Mouse (Mus musculus) midbrain, embryonic 12.5 days (tissue): ENCODE measurements around the gene Nedd4. TPM values are rescaled to one million over a fixed set of nuclear protein-coding genes. Genes with fewer than 3 reads are reported as not detected.

ENCODE experiments used
- ATAC-seq: fragments of 200-750 bp; cut with Nextera tagmentation; 2 replicates; pipeline ENCODE4 v1.8.0; 2017; ENCODE audit warnings: low read depth, moderate TSS enrichment, moderate library complexity; ENCODE audit not compliant: low FRiP score
- H3K27ac ChIP-seq: fragments of 300-500 bp; sonication (generic); replicated peaks from 2 replicates; pipeline ENCODE4 v1.5.1; 2016; ENCODE audit warnings: mild to moderate bottlenecking
- H3K27me3 ChIP-seq: fragments of 300-500 bp; sonication (generic); 2 replicates; pipeline ENCODE4 v1.6.1; 2016; ENCODE audit warnings: mild to moderate bottlenecking
- H3K36me3 ChIP-seq: fragments of 300-500 bp; sonication (generic); 2 replicates; pipeline ENCODE4 v1.6.1; 2016
- H3K4me1 ChIP-seq: fragments of 300-500 bp; sonication (generic); 2 replicates; pipeline ENCODE4 v1.6.1; 2016
- H3K4me2 ChIP-seq: fragments of 300-500 bp; sonication (generic); replicated peaks from 2 replicates; pipeline ENCODE4 v1.6.1; 2016; ENCODE audit warnings: mild to moderate bottlenecking, moderate library complexity
- H3K4me3 ChIP-seq: fragments of 300-500 bp; sonication (generic); 2 replicates; pipeline ENCODE4 v1.5.1; 2016; ENCODE audit warnings: mild to moderate bottlenecking
- H3K9ac ChIP-seq: fragments of 300-500 bp; sonication (generic); replicated peaks from 2 replicates; pipeline ENCODE4 v1.6.1; 2016; ENCODE audit warnings: mild to moderate bottlenecking, moderate library complexity
- H3K9me3 ChIP-seq: fragments of 300-500 bp; sonication (generic); 2 replicates; pipeline ENCODE4 v1.6.1; 2016; ENCODE audit warnings: mild to moderate bottlenecking
- WGBS: fragments of 180-500 bp; shearing (Covaris S2); methylation state at CpG from one replicate; pipeline ENCODE4 v1.1.7; 2016; 5-methylcytosine and 5-hydroxymethylcytosine counted together
- polyA plus RNA-seq: library from polyadenylated mRNA; unstranded; fragments of >200 nt; fragmentation: Nextera tagmentation; extraction: Ambion mirVana; gene quantifications from 2 replicates; pipeline ENCODE4 v1.2.1, GENCODE M21; 2016

Nedd4 gene
- polyA plus RNA-seq, 1 experiment from 2014 or later = 737 TPM

DNA sequence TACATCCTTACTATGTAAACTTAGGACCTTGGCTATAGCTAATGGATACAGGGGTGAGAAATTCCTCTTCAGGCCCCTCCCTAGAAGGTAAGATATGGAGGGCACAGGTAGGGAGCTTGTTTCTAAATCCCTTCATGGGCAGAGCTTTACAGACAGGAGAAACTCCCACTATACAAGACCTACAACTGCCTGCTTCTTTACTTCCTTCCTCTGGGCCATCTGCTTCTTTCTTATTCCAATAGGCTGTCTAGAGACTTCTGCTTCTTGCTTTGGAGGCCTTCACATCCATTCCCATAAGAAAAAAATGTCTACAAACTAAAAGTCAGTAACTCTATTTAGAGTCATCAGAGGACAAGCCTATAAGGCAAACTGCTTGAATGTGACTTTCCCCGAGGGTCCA, 125.6 kb downstream of the Nedd4 start:
- Histone ChIP-seq H3K27ac (no peak overlapping the region), H3K36me3 (no peaks in the 10 kb centered on the region), H3K27me3 (peaks cover 7% of the 10 kb centered on the region), H3K9me3 (no peaks in the 10 kb centered on the region), H3K9ac (no peak overlapping the region), H3K4me3 (no peak overlapping the region), H3K4me1 (no peaks in the 10 kb centered on the region), H3K4me2 (no peak overlapping the region)
- WGBS = 78% methylated on average over 1 of the region's 1 CpGs
- no peak for ATAC-seq

DNA sequence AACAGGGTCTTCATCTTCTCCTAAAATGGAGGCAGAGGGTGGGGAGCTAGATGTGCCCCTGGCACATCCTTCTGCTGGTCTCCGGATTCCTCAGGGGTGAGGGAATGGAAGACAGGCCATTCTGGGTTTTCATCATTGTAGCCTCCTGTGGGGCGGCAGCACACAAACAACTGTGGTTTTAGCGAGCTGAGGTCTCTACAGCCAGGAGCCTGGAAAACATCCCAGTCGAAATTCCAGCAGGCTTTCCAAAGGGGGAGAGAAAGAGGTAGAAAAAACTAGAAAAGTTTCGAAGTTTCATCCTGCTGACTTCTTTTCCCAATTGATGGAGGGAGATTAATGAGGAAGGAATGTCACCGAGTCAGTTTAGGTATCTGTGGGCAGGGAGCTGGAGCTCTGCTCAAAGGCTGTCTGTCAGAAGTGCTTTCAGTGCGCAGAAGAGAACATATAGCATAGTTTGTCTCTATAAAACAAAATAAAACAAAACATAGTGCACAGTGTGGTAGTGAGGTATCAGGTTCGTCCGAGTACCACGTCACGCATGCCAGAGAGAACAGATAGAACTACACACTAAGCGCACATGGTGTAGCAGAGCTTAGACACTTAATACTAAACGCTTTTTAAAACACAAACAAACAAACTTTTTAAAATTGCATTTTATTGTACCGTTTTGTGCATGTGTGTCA, 128.5 kb downstream of the Nedd4 start:
- 54% methylated on average over 14 of the region's 14 CpGs for WGBS
- Histone ChIP-seq H3K36me3 (no peaks in the 10 kb centered on the region), H3K4me3 (no peak overlapping the region), H3K27me3 (peaks cover 7% of the 10 kb centered on the region), H3K9me3 (no peaks in the 10 kb centered on the region), H3K9ac (no peak overlapping the region), H3K4me1 (no peaks in the 10 kb centered on the region), H3K27ac (no peak overlapping the region), H3K4me2 (no peak overlapping the region)
- ATAC-seq = no peak

DNA sequence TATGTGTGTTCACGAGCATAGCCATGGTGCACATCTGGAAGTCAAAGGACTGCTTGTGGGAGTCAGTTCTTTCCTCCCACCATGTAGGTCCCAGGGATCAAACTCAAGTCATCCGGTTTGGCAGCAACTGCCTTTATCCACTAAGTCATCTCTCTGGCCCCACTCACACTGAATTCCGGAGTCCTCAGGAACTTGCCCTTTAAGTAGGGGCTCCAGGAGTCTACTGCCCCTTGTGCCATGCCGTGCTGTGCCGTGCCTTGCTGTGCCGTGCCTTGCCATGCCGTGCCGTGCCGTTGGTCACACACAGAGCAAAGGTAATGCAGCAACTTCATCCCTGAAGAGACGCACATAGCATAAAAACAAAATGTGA, 129.1 kb downstream of the Nedd4 start:
- H3K4me1 ChIP-seq = no peaks in the 10 kb centered on the region
- ATAC-seq = no peak
- no peak overlapping the region for H3K9ac ChIP-seq
- no peaks in the 10 kb centered on the region for H3K9me3 ChIP-seq
- no peak overlapping the region; the same call in 1 of the 2 replicates for H3K4me2 ChIP-seq
- no peaks in the 10 kb centered on the region for H3K36me3 ChIP-seq
- peaks cover 7% of the 10 kb centered on the region for H3K27me3 ChIP-seq
- 49% methylated on average over 10 of the region's 10 CpGs for WGBS
- no peak overlapping the region for H3K4me3 ChIP-seq
- H3K27ac ChIP-seq = no peak overlapping the region

DNA sequence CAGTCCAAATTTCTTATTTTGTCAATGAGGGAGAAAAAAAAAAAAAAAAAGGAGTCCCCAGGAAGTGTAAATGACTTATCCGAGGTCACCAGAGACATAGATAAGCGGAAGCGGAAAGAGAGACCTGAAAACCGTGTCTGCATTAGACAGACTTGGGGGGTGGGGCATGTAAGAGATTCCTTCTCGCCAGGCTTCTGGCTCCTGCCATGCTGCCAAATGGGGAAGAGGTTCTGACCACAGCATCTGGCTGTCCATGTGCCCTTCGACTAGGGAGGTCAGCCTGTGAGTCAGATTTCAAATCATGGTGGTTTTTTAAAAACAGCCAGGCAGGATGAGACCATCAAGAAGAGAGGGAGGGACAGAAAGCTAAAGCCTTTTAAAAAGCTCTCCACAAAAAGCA, 129.5 kb downstream of the Nedd4 start:
- Histone ChIP-seq H3K27ac (no peak overlapping the region), H3K36me3 (no peaks in the 10 kb centered on the region), H3K4me2 (no peak overlapping the region), H3K4me3 (no peak overlapping the region), H3K9me3 (no peaks in the 10 kb centered on the region), H3K27me3 (peaks cover 7% of the 10 kb centered on the region), H3K4me1 (no peaks in the 10 kb centered on the region), H3K9ac (no peak overlapping the region)
- no peak for ATAC-seq
- 14% methylated on average over 6 of the region's 6 CpGs for WGBS

DNA sequence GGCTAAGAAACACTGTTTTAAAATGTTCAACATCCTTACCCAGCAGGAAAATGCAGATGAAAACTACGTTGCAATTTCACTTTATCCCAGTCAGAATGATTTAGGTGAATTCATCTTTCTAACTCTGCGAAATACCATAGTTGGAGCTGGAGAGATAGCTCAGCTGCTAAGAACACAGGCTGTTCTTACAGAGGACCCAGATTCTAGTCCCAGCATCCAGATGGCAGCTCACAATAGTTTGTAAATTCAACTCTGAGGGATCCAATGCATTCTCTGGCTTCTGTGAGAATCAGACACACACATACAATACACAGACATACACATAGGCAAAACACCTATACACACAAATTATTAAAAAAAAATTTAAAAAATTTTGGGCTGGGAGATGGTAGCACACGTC, 133.1 kb downstream of the Nedd4 start:
- Histone ChIP-seq H3K4me1 (no peaks in the 10 kb centered on the region), H3K9ac (no peak overlapping the region), H3K4me3 (no peak overlapping the region), H3K27ac (no peak overlapping the region), H3K4me2 (no peak overlapping the region), H3K9me3 (no peaks in the 10 kb centered on the region; the same call in 1 of the 2 replicates), H3K36me3 (no peaks in the 10 kb centered on the region), H3K27me3 (peaks cover 7% of the 10 kb centered on the region)
- ATAC-seq = no peak
- WGBS = 91% methylated on average over 3 of the region's 3 CpGs

DNA sequence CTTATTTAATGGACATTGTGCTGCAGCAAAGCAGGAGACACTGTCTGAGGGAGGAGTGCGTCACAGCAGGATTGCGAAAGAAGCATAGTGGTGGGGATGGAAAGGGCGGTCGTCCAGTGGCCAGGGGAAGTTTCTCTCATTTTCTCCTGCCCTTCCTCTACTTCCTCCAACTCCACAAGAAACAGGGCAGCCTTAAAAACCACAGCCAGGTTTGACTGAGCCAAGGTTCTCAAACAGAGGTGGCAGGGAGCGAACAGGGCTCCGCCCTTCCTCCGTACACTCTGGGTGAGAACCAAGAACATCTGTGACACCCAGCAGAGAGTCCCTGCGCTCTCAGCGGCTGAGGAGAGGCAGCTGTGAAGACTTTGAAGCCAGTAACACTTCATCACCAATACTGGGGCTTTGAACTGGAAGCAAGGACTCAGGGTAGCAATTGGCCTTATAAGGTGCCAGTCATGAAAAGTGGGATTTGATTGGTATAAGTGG, 135.0 kb downstream of the Nedd4 start:
- 55% methylated on average over 9 of the region's 9 CpGs for WGBS
- Histone ChIP-seq H3K9me3 (no peaks in the 10 kb centered on the region; the same call in 1 of the 2 replicates), H3K27ac (no peak overlapping the region), H3K27me3 (no peaks in the 10 kb centered on the region; the same call in 1 of the 2 replicates), H3K4me2 (no peak overlapping the region), H3K36me3 (no peaks in the 10 kb centered on the region), H3K4me1 (no peaks in the 10 kb centered on the region), H3K4me3 (no peak overlapping the region), H3K9ac (no peak overlapping the region)
- ATAC-seq = no peak

Other genes starting within 250 kb of the Nedd4 start
- gene Mns1, start 224.3 kb upstream of the Nedd4 start, polyA plus RNA-seq = 38.0 and 40.0 TPM in 2 replicates
- gene Tex9, start 170.1 kb upstream of the Nedd4 start, polyA plus RNA-seq = 60.9 and 72.0 TPM in 2 replicates
- gene Rfx7, start 130.1 kb upstream of the Nedd4 start, polyA plus RNA-seq = 25.0 and 25.5 TPM in 2 replicates
- 2.3 and 2.6 TPM in 2 replicates for gene Prtg, start 144.5 kb downstream of the Nedd4 start, polyA plus RNA-seq